Mouse (Mus musculus) testis, adult 2 months (tissue): Measurements from ENCODE around the gene Coa3. TPM values are rescaled to one million over a fixed set of nuclear protein-coding genes. Genes with fewer than 3 reads are reported as not detected.
A peak's percentile ranks its signal among the peaks of the same experiment; 100 is the strongest.

ENCODE experiments used
- H3K27ac ChIP-seq: fragments of 200-500 bp; 2 replicates; pipeline ENCODE4 v1.5.1; 2012; ENCODE audit warnings: low read depth, low read length; ENCODE audit not compliant: control insufficient read depth, insufficient read depth
- H3K27me3 ChIP-seq: fragments of 200-500 bp; 2 replicates; pipeline ENCODE4 v1.6.1; 2012; ENCODE audit warnings: mild to moderate bottlenecking, low read length, moderate library complexity; ENCODE audit not compliant: control insufficient read depth, insufficient read depth
- H3K36me3 ChIP-seq: fragments of 200-500 bp; 2 replicates; pipeline ENCODE4 v1.6.1; 2012; ENCODE audit warnings: mild to moderate bottlenecking, low read length; ENCODE audit not compliant: control insufficient read depth, insufficient read depth
- H3K4me1 ChIP-seq: fragments of 200-500 bp; 2 replicates; pipeline ENCODE4 v1.6.1; 2012; ENCODE audit warnings: low read length; ENCODE audit not compliant: control insufficient read depth, insufficient read depth
- H3K4me3 ChIP-seq: fragments of 200-500 bp; 2 replicates; pipeline ENCODE4 v1.5.1; 2012; ENCODE audit warnings: low read depth, mild to moderate bottlenecking, low read length, moderate library complexity, mixed read lengths; ENCODE audit not compliant: control insufficient read depth
- CTCF ChIP-seq: fragments of 200-500 bp; IDR thresholded peaks from 2 replicates; pipeline ENCODE4 v1.5.1; 2012; ENCODE audit warnings: low read depth, mild to moderate bottlenecking, inconsistent platforms, low read length, moderate library complexity; ENCODE audit not compliant: control insufficient read depth, insufficient read depth, insufficient replicate concordance
- POLR2A ChIP-seq: fragments of 200-500 bp; IDR thresholded peaks from 2 replicates; pipeline ENCODE4 v1.6.1; 2012; ENCODE audit warnings: low read depth, mild to moderate bottlenecking, inconsistent platforms, low read length, moderate library complexity; ENCODE audit not compliant: control insufficient read depth
- polyA plus RNA-seq: library from polyadenylated mRNA; depleted of rRNA; stranded (reverse); fragments of >200 nt; gene quantifications from 2 replicates; pipeline ENCODE4 v1.2.3, GENCODE M21; 2012; rRNA removed

Gene Coa3
- polyA plus RNA-seq, 1 experiment: 46.6 TPM

GRCm38 (mm10) chr11:101229361-101229900, 49.5 kb downstream of the Coa3 start:
- Histone ChIP-seq H3K4me3 (no peak overlapping the region), H3K27me3 (no peaks in the 10 kb centered on the region), H3K4me1 (peaks cover 21% of the 10 kb centered on the region), H3K27ac (peak overlapping the region; percentile 92), H3K36me3 (no peaks in the 10 kb centered on the region)
- TF ChIP-seq CTCF (no peak), POLR2A (no peak)

Other genes starting within 250 kb of the Coa3 start
- gene Naglu, start 209.1 kb downstream of the Coa3 start, polyA plus RNA-seq: 46.2 and 46.3 TPM in 2 replicates
- 0.66 and 0.88 TPM in 2 replicates for gene Hsd17b1, start 200.7 kb downstream of the Coa3 start, polyA plus RNA-seq
- 21.0 and 21.7 TPM in 2 replicates for gene Coasy, start 196.5 kb downstream of the Coa3 start, polyA plus RNA-seq
- gene Mlx, start 191.8 kb downstream of the Coa3 start, polyA plus RNA-seq: 6.4 and 6.7 TPM in 2 replicates
- gene Psmc3ip, start 183.7 kb downstream of the Coa3 start, polyA plus RNA-seq: 77.6 and 77.9 TPM in 2 replicates
- gene Retreg3, start 159.2 kb downstream of the Coa3 start, polyA plus RNA-seq: 51.5 and 53.8 TPM in 2 replicates
- gene Tubg1, start 159.2 kb downstream of the Coa3 start, polyA plus RNA-seq: 22.4 and 27.3 TPM in 2 replicates
- gene Tubg2, start 123.2 kb downstream of the Coa3 start, polyA plus RNA-seq: 1.6 and 1.9 TPM in 2 replicates
- 0.40 and 0.44 TPM in 2 replicates for gene Cntnap1, start 108.6 kb downstream of the Coa3 start, polyA plus RNA-seq
- gene Plekhh3, start 107.8 kb downstream of the Coa3 start, polyA plus RNA-seq: 2.6 and 4.1 TPM in 2 replicates
- 0.05 TPM in 1 of 2 replicates, not detected in the other for gene Ccr10, start 103.7 kb downstream of the Coa3 start, polyA plus RNA-seq
- gene Ezh1, start 52.7 kb downstream of the Coa3 start, polyA plus RNA-seq: 14.3 and 14.5 TPM in 2 replicates
- gene Ramp2, start 33.1 kb downstream of the Coa3 start, polyA plus RNA-seq: 5.6 and 5.8 TPM in 2 replicates
- 26.1 and 26.2 TPM in 2 replicates for gene Vps25, start 25.4 kb downstream of the Coa3 start, polyA plus RNA-seq
- 10.8 and 12.3 TPM in 2 replicates for gene Wnk4, start 18.5 kb downstream of the Coa3 start, polyA plus RNA-seq
- gene Cntd1, start 102 bp downstream of the Coa3 start, polyA plus RNA-seq: 37.1 and 54.6 TPM in 2 replicates
- gene Becn1, start 23.2 kb upstream of the Coa3 start, polyA plus RNA-seq: 111 and 116 TPM in 2 replicates
- 59.1 and 74.5 TPM in 2 replicates for gene Psme3, start 37.1 kb upstream of the Coa3 start, polyA plus RNA-seq
- 4.7 TPM in 2 replicates for gene Aoc2, start 45.9 kb upstream of the Coa3 start, polyA plus RNA-seq
- 4.2 and 4.4 TPM in 2 replicates for gene Aoc3, start 51.5 kb upstream of the Coa3 start, polyA plus RNA-seq
- not detected in 2 replicates for gene G6pc, start 88.4 kb upstream of the Coa3 start, polyA plus RNA-seq
- gene Aarsd1, start 138.5 kb upstream of the Coa3 start, polyA plus RNA-seq: 17.9 and 18.7 TPM in 2 replicates
- gene Gm27029, start 145.7 kb upstream of the Coa3 start, polyA plus RNA-seq: 0.14 and 0.38 TPM in 2 replicates
- 8.9 and 9.4 TPM in 2 replicates for gene Rundc1, start 146.0 kb upstream of the Coa3 start, polyA plus RNA-seq
- 34.6 and 39.1 TPM in 2 replicates for gene Ptges3l, start 146.2 kb upstream of the Coa3 start, polyA plus RNA-seq
- 161 and 224 TPM in 2 replicates for gene Rpl27, start 163.2 kb upstream of the Coa3 start, polyA plus RNA-seq
- 3.2 and 3.6 TPM in 2 replicates for gene Ifi35, start 169.3 kb upstream of the Coa3 start, polyA plus RNA-seq
- 19.2 and 21.1 TPM in 2 replicates for gene Rnd2, start 185.9 kb upstream of the Coa3 start, polyA plus RNA-seq
- gene Vat1, start 187.1 kb upstream of the Coa3 start, polyA plus RNA-seq: 40.0 and 43.3 TPM in 2 replicates